Mouse (Mus musculus) heart, postnatal 25 days (tissue): ENCODE data around the gene Pum3. TPM values are rescaled to one million over a fixed set of nuclear protein-coding genes. Genes with fewer than 3 reads are reported as not detected.

Experiments
- DNase-seq: peaks from one replicate; pipeline ENCODE4 v3.0.0; 2022; ENCODE audit warnings: low spot score
- intact Hi-C: fragments of 180-260 bp; cut with DNase I; formaldehyde crosslinking; loops from one replicate; pipeline ENCODE4 v1.15.1; 2025
- total RNA-seq, 2 experiments: library from RNA; stranded (reverse); gene quantifications; 2 replicates each; pipeline ENCODE4 v1.2.3; 2021

Gene Pum3
- 10 to 100 TPM; 27.0 to 30.9 TPM for total RNA-seq

- intact Hi-C loops: loop anchor here (5.0 kb wide), 2 partner anchors 697 to 822 kb away; partner anchors contain the start of gene Smarca2
- DNase-seq: peak; percentile 95
Observed at GRCm38 (mm10) chr19:27429745-27430251, at the start of gene Pum3. Gene Pum3 (minus strand): TSS chr19:27429825.

GRCm38 (mm10) chr19:27466691-27467090 lies 37.1 kb upstream of the Pum3 start:
- DNase-seq: no peak
- intact Hi-C loops: no loop called here

DNA sequence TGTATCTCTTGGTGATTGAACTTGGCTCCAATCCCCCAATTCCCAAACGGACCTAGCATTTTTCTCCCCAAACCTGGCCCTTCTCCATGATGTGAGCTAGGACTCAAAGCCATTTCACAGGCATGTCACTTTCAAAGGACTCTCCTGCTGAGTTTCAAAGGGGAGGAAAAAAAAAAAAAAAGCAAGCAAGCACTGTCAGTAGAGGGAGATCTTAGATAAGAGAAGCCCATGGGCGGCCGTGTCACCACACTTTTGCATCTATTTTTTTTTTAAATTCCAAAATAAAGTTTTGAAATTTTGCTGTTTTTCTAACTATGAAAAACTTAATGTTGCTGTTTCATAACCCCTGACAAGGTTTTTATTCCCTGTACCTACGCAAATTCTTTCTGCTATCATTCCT lies 33.0 kb upstream of the Pum3 start:
- intact Hi-C loops: no loop called here
- no peak for DNase-seq

GRCm38 (mm10) chr19:27450458-27450857 lies 20.8 kb upstream of the Pum3 start:
- intact Hi-C loops: no loop called here
- no peak for DNase-seq

GRCm38 (mm10) chr19:27447515-27447914 lies 17.9 kb upstream of the Pum3 start:
- intact Hi-C loops: loop anchor here (5.0 to 10.0 kb wide), 4 partner anchors 665 to 1317 kb away; no protein-coding TSS in a partner anchor
- no peak for DNase-seq

DNA sequence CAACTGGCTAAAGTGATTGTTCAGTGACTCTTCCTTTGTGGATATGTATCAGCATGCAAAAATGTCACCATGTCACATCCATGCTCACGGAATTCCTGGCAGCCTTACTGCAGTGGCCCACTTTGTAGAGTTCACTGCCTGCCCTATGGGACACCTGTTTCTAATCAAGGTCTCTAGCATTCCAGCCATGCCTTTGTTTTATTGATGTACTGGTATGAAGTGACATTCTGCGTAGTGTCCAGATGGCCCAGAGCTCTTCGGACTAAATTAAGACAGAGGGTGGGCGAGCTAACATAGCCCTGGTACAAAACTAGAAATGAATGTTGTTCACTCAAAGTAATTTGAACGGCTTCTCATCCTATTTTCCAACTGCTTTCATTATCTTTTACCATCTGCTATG lies 11.5 kb upstream of the Pum3 start:
- intact Hi-C loops: loop anchor here (10.0 kb wide), 3 partner anchors 724 to 1324 kb away; no protein-coding TSS in a partner anchor
- no peak for DNase-seq

GRCm38 (mm10) chr19:27437982-27438652 lies 8.5 kb upstream of the Pum3 start:
- intact Hi-C loops: no loop called here
- no peak for DNase-seq

DNA sequence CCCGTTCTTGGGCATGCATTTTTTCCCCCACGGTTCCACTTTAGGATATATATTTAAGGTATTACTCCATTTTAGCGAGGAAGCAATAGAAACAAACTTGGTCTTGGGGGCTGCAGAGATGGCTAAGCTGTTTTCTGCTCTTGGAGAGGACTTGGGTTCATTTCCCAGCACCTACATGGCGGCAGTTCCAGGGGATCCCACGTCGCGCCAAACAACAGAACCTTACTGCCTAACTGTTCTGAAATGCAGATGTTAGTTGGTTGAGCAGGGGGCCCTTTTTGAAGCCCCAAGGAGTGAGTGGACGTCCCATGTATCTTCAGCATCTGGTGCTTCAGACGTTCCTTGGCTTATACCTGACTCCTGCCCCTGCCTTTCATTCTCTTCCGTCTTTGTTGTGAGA lies 781 bp upstream of the Pum3 start:
- intact Hi-C loops: no loop called here
- DNase-seq: no peak

DNA sequence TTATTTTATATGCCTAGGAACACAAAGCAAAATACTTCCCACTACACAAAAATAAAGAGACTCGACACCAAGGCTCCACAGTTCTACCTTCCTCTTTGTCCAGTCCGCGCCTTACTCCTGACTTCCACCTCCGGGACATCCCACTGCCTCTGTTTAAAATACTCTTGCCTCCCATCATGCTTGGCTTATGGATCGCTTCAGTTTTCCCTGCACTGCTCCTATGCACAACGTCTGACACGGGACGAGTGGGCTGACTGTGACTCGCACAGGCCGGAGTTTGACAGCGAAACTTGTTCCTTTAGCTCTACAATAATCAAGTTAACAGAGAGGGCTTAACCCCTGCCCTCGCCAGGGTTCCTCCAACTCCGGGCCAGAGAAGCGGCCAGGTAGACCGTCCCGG lies 344 bp downstream of the Pum3 start:
- DNase-seq: no peak
- intact Hi-C loops: loop anchor here (5.0 kb wide), 2 partner anchors 697 to 822 kb away; partner anchors contain the start of gene Smarca2

GRCm38 (mm10) chr19:27427865-27428264 lies 1.8 kb downstream of the Pum3 start:
- DNase-seq: no peak
- intact Hi-C loops: loop anchor here (5.0 kb wide), 2 partner anchors 696 to 821 kb away; partner anchors contain the start of gene Smarca2

DNA sequence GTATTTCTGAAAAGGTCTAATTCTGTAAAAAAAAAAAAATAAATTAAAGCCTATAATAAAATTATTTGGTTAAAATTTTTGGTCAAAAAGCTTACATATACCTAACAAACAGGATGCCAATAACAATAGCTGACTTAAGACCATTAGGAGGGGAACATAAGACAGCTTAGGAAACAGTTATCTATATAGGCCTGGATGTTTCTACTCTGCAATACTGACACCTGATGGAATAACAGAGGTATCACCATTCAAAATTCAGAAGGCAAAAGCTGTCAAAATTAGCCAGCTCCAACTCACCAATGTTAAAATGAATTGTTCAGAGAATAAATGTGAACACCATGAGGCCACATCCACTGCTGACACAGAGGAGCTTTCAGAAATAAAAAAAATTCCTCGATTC lies 3.2 kb downstream of the Pum3 start:
- no peak for DNase-seq
- intact Hi-C loops: loop anchor here (5.0 kb wide), 2 partner anchors 694 to 819 kb away; partner anchors contain the start of gene Smarca2

DNA sequence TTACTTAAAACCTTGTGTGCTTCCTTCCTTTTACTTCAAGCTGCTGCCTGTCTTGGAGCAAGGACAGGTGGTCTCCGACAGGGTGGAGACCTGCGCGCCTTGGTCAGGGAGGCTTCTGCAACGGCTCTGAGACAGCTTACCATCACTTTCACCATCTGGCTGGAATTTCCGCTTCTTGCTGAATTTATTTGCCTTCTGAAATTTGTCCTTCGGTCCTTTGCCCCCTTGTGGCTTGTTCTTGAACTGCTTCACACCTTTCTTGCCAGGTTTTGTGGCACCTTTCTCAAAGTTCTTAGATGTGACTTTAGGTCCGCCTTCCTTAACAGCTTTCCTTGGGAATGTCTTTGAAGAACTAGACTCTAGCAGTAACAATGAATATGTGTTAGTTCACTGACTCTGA lies 4.0 kb downstream of the Pum3 start:
- no peak for DNase-seq
- intact Hi-C loops: loop anchor here (5.0 kb wide), 2 partner anchors 693 to 818 kb away; partner anchors contain the start of gene Smarca2

- no peak for DNase-seq
- intact Hi-C loops: loop anchor here (5.0 to 10.0 kb wide), 4 partner anchors 203 to 603 kb away; partner anchors contain the start of gene Vldlr
Observed at GRCm38 (mm10) chr19:27417375-27417774, 12.2 kb downstream of the Pum3 start.

DNA sequence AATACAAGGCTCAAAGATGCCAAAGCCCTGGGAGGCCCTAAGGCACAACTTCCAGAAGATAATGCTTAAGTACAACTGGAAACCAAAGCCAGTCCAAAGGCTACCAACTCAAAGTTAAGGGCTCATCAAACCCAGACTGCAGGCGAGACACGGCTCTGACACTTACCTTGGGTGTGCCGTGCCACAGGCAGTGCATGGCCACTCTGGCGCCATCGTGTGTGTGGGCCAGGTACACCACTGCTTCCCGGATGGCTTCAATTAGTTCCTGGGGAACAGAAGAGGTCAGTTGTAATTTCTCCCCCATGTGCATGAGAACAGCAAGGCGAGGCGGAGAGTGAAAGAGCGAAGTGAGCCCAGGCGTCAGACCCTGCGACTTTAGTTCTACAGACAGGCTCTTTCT lies 13.1 kb downstream of the Pum3 start:
- intact Hi-C loops: loop anchor here (5.0 to 10.0 kb wide), 4 partner anchors 202 to 602 kb away; partner anchors contain the start of gene Vldlr
- no peak for DNase-seq

DNA sequence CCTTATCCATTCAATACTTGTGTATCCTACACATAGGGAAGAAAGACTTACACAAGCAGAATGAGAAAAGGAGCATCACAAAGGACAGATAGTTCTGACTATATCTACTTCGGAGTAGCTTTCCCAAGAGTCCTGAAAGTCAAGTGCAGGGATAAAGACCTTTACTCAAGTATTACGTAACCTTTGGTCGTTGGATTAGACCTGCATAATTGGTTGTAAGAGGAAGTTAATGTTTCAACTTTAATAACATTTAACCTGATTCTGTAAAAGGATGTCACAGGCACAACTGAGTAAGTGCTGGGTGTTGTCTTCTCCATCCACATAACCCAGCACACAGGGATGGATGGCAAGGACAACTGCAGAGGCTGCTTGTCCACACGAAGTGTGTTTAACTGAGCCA lies 18.3 kb downstream of the Pum3 start:
- DNase-seq: no peak
- intact Hi-C loops: loop anchor here (10.0 kb wide), 2 partner anchors 197 to 597 kb away; partner anchors contain the start of gene Vldlr

DNA sequence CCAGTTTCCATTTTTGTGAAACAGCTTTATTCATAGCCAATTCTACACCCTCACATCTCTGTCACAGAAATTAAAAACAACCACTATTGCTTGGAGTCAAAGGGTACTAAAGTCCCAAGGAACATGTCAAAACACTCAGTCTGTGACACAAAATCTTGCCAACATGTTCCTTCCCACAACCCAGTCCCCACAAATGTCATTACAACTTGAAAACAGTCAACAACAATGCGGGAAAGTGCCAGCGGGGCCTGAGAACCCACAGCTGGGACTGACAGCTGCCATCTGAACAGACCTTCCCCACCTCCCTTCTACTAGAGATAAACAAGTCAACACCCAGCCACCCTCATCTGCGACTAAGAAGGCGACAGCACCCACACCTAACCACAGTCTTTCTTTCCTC lies 18.9 kb downstream of the Pum3 start:
- intact Hi-C loops: loop anchor here (10.0 kb wide), 2 partner anchors 196 to 596 kb away; partner anchors contain the start of gene Vldlr
- DNase-seq: no peak

DNA sequence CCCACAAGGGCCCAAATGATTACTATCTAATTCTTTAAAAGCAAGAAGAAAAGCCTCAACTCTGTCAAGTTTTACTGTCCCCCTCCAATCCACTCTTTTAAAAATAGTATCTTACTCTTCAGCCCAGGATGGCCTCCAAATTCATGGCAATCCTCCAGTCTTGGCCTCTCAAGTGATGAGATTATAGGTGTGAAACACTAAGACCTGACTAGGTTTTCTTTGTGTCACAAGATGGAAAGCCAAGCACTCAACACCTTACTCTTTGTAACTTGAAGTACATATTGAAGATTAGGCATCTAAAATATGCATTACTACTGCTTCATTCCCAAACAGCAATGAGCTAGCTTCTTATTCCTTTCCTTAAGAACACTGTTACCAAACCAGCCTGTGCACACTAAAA lies 19.8 kb downstream of the Pum3 start:
- intact Hi-C loops: loop anchor here (10.0 kb wide), 2 partner anchors 195 to 595 kb away; partner anchors contain the start of gene Vldlr

GRCm38 (mm10) chr19:27409196-27409595 lies 20.4 kb downstream of the Pum3 start:
- intact Hi-C loops: no loop called here
- no peak for DNase-seq

More for the DNA sequence above, 19.8 kb downstream of the Pum3 start:
- no peak for DNase-seq

GRCm38 (mm10) chr19:27397797-27398196 lies 31.8 kb downstream of the Pum3 start:
- DNase-seq: no peak
- intact Hi-C loops: no loop called here

GRCm38 (mm10) chr19:27397223-27397622 lies 32.4 kb downstream of the Pum3 start:
- intact Hi-C loops: no loop called here

GRCm38 (mm10) chr19:27396719-27397118 lies 32.9 kb downstream of the Pum3 start:
- no peak for DNase-seq
- intact Hi-C loops: no loop called here

More at GRCm38 (mm10) chr19:27397223-27397622, 32.4 kb downstream of the Pum3 start:
- DNase-seq: no peak
